Mouse (Mus musculus): Measurements from ENCODE around the gene Olfr799.

The Olfr799 gene

GRCm38 (mm10) chr10:129637184-129637583, at the start of gene Olfr799:
Gene Olfr799, plus strand, starts transcription at chr10:129637484.
- no peak for DNase-seq

GRCm38 (mm10) chr10:129612470-129612869, 24.8 kb upstream of the Olfr799 start, which contains the start of gene Olfr796:
Gene Olfr796, minus strand, starts transcription at chr10:129612570.
- DNase-seq = no peak

- no peak for DNase-seq
Observed at GRCm38 (mm10) chr10:129621724-129622123, 15.6 kb upstream of the Olfr799 start.

DNA sequence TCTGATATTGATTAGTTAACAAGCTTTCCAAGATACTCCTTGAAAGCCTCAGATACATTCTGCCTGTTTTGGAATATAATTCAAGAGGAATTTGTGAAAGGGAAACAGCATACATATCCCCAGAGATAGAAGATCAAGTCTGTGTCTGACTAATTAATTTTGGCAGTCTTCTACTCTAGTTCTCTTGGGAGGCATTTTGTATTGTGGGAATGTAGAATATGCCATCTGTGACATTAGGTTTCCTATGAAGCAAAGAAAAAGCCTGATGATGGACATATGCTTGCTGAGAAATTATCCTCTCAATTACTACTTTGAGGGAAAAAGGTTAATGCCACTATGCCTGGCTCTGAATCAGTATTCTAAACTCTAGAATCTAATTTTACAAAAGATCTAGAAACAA, 14.0 kb upstream of the Olfr799 start:
- DNase-seq = no peak

DNA sequence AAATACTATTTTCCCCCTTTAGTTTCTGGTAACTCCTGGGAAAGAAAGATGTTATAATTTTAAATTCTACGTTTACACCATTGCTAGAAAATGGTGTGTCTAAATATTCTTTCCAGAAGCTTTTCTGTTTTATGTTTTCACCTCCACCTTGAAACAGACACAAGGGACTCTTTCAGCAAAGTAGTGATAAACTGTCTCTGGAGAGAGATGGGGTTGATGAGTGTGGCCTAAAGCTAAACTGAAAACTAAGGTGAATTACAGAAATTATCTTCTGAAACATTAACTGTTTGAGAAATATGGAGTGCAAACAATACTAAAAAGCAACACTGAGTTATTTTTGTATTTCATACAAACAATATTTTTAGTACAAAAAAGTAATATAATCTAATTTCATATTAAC, 9.4 kb upstream of the Olfr799 start, which contains the start of gene Olfr798:
Gene Olfr798 (minus strand): TSS at position 101 of the 400 bp plus-strand sequence.
- no peak for DNase-seq

DNA sequence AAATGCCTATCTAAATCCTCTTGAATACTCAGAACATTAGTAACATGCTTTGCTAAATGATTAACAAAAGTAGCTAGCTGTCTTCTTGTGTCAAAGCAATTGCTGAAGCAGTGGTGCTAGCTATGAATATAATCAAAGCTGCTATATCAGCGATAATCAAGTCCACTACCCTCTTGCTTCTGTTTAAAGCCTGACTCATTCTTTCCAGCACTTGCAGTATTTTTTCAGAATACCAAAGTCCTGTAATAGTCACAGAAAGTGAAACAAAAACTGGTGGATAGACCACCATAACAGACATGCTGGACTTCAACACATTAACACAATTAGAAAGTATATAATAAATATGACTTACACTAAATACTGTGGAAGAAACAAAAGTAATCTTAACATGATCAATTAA, 14.5 kb downstream of the Olfr799 start:
- no peak for DNase-seq

- DNase-seq = no peak
Observed at GRCm38 (mm10) chr10:129657394-129657793, 20.1 kb downstream of the Olfr799 start, which contains the start of gene Olfr800. Gene Olfr800, plus strand, starts transcription at chr10:129657694.

GRCm38 (mm10) chr10:129673765-129674164, 36.5 kb downstream of the Olfr799 start, which contains the start of gene Olfr801:
Gene Olfr801, minus strand, starts transcription at chr10:129673865.
- no peak for DNase-seq

GRCm38 (mm10) chr10:129688069-129688468, 50.8 kb downstream of the Olfr799 start, which contains the start of gene Olfr802:
Gene Olfr802, minus strand, starts transcription at chr10:129688169.
- DNase-seq = no peak

- DNase-seq = no peak
Observed at GRCm38 (mm10) chr10:129694186-129694585, 56.9 kb downstream of the Olfr799 start, which contains the start of gene Olfr803. Gene Olfr803, minus strand, starts transcription at chr10:129694286.
